Mouse (Mus musculus): ENCODE measurements around the gene Dok7. TPM values are rescaled to one million over a fixed set of nuclear protein-coding genes. Genes with fewer than 3 reads are reported as not detected.
A peak's percentile ranks its signal among the peaks of the same experiment; 100 is the strongest.

The Dok7 gene
- total RNA-seq, 2 experiments from 2014 or later, result not detected

GRCm38 (mm10) chr5:35054628-35055027, 1.9 kb upstream of the Dok7 start:
- ATAC-seq (replicated peaks; ENCODE audit: low FRiP score, poor library complexity, severe bottlenecking), result no peak

DNA sequence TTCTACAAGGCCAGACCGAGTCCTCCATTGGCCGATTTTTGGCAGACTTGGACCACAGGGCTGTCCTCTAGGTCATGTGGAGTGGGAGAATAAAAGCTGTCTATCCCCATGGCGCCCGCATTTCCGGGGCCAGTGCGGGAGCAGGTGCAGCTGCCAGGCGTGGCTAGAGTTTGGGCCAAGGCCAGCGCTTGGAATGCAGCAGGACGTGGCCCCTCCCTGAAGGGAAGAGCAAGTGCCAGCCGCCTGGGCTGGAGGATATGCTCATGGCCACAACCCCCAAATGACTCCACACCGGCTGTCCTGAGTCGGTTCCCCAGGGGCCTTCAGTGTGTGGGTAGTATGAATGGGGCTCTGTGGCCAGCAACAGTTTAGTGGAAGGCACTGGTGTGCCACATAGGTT, 1.5 kb upstream of the Dok7 start:
- ATAC-seq (replicated peaks; ENCODE audit: low FRiP score, poor library complexity, severe bottlenecking), result no peak

DNA sequence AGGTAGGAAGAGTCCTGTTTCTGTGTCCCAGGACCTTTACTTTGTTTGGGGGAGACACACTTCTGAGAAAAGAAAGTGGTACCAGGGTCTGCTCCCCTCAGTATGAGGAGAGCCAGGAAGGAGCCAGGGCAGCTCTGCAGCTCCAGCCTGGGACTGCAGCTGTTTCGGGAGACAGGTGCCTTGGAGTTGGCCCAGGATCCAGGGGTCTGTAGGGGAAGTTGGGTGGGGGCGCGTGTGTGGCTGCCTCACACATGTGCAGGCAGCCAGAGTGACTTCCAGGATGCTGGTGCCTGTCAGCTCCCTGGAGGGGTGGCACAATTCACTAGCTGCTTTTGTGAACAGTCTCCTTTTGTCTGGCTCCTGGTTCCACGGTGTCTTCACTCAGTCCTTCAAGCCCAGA, 1.0 kb downstream of the Dok7 start:
- ATAC-seq (replicated peaks; ENCODE audit: low FRiP score, poor library complexity, severe bottlenecking), result no peak

GRCm38 (mm10) chr5:35058216-35058615, 1.6 kb downstream of the Dok7 start:
- ATAC-seq (replicated peaks; ENCODE audit: low FRiP score, poor library complexity, severe bottlenecking), result no peak

DNA sequence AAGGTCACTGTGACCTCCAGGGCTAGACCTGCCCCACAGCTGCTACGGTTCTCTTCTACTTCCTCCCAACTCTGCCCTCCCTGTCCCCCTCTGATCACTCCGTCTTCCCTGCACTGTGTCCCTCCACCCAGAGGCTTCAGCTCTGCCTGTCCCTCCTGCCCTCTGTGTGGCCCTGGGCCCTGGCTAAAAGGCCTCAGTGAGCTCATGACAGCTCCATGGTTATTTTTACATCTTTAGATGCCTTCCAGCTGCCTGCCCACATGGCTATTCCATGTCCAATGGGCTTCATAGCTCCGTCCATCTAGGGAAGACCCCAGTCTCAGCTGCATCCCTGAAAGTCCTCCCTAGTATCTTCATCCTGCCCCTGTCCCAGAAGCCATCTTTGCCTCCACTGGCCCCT, 3.5 kb downstream of the Dok7 start:
- ATAC-seq (replicated peaks; ENCODE audit: low FRiP score, poor library complexity, severe bottlenecking), result no peak

GRCm38 (mm10) chr5:35069841-35070240, 13.3 kb downstream of the Dok7 start:
- no peak for ATAC-seq (replicated peaks; ENCODE audit: low FRiP score, poor library complexity, severe bottlenecking)

GRCm38 (mm10) chr5:35070314-35070713, 13.7 kb downstream of the Dok7 start:
- no peak for ATAC-seq (replicated peaks; ENCODE audit: low FRiP score, poor library complexity, severe bottlenecking)

DNA sequence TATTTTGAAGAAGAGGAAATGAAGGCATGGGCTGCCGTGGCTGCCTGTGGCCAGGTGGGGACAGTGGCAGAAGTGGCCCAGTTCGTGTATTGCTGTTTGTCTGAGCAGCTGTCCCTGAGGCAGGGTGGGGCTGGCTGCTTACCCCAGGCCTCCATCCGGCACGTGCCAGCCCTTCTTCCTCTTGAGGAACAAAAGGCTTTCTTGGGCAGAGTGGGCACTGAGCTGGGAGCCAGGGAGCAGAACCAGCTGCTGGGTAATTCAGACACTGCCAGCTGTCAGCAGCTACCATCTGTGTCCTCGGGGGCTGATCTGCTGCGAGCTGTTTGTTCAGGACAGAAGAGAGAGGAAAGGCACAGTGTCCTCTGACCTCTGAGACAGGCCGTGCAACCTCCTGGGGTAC, 14.4 kb downstream of the Dok7 start:
- ATAC-seq (replicated peaks; ENCODE audit: low FRiP score, poor library complexity, severe bottlenecking), result no peak

- ATAC-seq (replicated peaks; ENCODE audit: low FRiP score, poor library complexity, severe bottlenecking), result no peak
These were observed 15.3 kb downstream of the Dok7 start for GRCm38 (mm10) chr5:35071855-35072254.

DNA sequence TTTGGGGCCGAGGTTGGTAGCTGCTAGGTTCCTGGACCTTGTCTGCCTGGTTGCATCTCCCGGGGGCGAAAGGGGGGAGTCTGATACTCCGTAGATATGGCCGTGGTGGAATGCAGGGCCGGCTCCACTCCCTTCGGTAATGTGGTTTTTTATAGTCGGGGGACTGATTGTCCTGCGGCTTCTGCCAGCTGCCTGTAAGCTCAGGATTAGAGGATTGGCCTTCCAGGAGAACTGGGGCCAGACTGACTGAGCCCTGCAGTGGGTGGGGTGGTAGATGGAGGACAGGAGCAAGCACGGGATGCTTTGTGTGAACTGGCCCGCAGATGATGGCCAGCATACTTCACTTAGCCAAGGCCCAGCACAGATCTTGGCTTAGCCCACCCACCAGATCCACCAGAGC, 16.7 kb downstream of the Dok7 start:
- no peak for ATAC-seq (replicated peaks; ENCODE audit: low FRiP score, poor library complexity, severe bottlenecking)

DNA sequence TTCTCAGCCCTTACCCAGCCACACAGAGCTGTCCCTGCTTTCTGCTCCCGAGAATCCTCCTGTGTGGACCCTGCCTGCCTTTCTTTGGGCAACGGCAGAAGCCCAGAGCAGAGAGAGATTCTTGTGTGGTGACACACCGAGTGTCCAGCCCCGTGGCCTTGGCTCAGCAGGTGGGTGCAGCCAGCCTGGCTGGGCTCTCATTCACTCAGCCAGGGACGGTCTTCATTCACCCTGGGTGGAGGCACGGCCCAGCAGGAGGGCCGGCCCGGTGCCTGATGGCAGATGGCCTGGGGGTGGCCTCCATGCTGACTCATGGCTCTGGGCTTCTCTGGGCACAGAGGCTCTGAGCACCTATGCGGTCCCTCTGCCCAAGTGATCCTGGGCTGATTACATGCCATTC, 17.4 kb downstream of the Dok7 start:
- no peak for ATAC-seq (replicated peaks; ENCODE audit: low FRiP score, poor library complexity, severe bottlenecking)

DNA sequence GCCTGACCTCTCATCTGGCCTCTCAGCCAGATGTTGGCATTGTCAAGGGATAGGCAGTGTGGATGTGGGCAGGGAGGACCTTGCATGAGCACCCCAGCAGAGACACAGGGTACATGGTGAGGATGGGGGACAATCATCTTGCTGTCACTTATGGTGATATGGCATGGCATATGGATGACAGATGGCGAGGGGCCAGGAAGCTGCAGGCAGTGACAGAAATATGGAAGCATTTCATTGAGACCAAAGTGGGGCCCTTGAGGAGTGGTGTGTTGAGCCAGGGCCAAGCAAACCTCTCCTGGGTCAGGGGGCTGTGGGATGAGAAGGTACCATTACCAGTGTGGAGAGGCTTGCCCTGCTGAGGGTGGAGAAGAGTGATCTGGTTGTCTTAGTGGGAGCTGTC, 19.8 kb downstream of the Dok7 start:
- ATAC-seq (replicated peaks; ENCODE audit: low FRiP score, poor library complexity, severe bottlenecking), result no peak

- ATAC-seq (replicated peaks; ENCODE audit: low FRiP score, poor library complexity, severe bottlenecking), result no peak
These were observed 22.5 kb downstream of the Dok7 start for GRCm38 (mm10) chr5:35079101-35079500.

- no peak for ATAC-seq (replicated peaks; ENCODE audit: low FRiP score, poor library complexity, severe bottlenecking)
These were observed 28.3 kb downstream of the Dok7 start for GRCm38 (mm10) chr5:35084913-35085312.

GRCm38 (mm10) chr5:35088785-35089613, 32.4 kb downstream of the Dok7 start:
- ATAC-seq (replicated peaks; ENCODE audit: low FRiP score, poor library complexity, severe bottlenecking), result peak; percentile 66

- no peak for ATAC-seq (replicated peaks; ENCODE audit: low FRiP score, poor library complexity, severe bottlenecking)
These were observed 33.0 kb downstream of the Dok7 start for GRCm38 (mm10) chr5:35089614-35089963.

DNA sequence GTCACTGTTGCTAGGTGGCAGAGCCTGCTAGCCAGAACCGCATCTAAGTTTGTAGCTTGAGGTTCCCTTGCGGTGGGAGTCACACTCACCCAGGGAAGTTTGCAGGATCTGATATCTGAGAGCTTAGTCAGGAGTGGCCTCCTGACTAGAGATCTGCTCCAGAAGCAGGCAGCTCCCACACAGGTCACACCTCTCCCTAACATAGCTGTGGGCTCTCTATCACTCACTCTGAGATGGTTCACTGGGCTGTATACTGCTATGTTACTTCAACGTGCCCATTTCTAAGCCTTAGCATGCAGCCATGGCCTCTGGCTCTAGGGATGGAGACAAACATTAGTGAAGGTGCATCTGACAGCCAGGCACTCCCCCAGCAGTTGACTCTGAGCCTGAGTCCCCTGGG, 35.1 kb downstream of the Dok7 start:
- ATAC-seq (replicated peaks; ENCODE audit: low FRiP score, poor library complexity, severe bottlenecking), result no peak

DNA sequence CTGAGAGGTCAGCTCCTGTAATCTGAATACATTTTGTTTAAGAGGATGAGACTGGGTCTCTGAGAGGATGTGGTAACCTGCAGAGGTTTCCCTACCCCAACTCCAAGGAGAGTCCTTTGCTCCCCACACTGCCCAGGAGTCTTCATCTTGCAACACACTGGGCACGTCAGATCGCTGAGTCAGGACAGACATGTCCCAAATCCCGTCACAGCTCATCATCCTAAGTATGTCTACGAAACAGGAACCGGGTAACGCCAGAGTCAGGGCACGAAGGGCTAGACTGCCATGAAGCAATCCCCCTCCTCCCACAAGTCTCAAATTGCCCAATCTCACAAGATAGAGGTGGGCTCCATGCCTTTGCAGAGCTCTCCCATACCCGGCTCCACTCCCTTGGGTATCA, 46.5 kb downstream of the Dok7 start:
- ATAC-seq (replicated peaks; ENCODE audit: low FRiP score, poor library complexity, severe bottlenecking), result no peak

DNA sequence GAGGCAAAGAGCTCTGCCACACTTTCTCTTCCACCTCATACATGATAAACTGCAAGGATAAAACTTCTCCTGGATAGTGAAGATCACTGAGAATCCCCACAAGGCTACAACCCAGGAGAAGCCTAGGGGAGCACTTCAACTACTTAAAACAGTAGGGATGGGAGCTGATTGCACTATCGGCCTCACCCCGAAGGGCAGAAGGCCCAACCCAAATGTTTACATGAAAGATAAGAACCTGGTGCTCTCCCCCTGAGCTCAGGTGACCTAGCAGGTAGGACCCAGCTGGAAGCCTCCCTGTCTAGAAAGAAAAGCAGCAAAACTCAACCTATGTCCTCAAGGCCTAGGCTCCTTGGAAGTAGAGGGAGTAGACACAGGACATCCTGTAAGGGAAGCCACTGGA, 47.0 kb downstream of the Dok7 start:
- ATAC-seq (replicated peaks; ENCODE audit: low FRiP score, poor library complexity, severe bottlenecking), result no peak

DNA sequence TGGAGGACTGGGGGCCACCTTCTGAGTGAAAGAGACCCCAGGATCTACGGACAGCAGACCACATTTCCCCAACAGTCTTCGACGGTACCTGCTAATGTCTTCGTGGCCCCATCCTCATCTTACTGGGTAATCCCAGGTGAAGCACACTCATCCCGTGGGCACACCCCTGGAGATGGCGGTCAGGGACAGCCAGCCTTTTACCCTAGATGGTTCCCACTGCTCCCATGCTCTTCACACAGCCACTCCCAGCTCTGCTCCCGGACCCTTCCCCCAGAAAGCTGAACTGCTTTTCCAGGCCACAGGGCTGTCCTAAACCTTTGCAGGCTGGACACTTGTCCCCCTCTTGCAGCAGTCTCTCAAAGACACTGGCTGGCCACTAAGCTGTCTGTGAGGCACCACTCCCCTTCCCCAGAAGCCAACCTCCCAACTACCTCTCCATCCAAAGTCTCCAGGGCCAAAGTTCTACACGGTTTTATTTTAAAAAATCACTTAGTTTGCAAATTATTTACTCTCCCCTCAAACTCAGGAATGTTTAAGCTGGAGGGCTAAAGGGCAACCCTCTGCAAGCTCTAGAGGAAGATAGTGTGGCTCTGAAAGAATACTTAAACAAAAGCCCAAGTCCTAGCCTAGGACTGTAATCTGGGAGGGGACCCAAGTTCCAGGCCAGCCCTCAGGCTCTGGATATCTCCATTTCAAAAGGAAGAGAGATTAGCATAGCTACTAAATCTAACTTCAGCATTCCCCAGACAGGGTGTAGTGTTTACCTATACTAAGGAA, 47.8 kb downstream of the Dok7 start:
- no peak for ATAC-seq (replicated peaks; ENCODE audit: low FRiP score, poor library complexity, severe bottlenecking)

Measured in erythroid progenitor cell, adult 5-6 weeks (primary cell).